Mouse (Mus musculus) CH12.LX (cell line): ENCODE measurements around the gene Vldlr. TPM values are rescaled to one million over a fixed set of nuclear protein-coding genes. Genes with fewer than 3 reads are reported as not detected.

Experiments used
- DNase-seq: peaks from one replicate; pipeline ENCODE4 v3.0.0-alpha.2; 2013; ENCODE audit errors: extremely low read depth
- H3K27ac ChIP-seq: 2 replicates; pipeline ENCODE4 v1.5.1; 2012; ENCODE audit warnings: low read depth, mild to moderate bottlenecking, control low read depth, moderate library complexity; ENCODE audit not compliant: insufficient read depth
- H3K27me3 ChIP-seq: replicated peaks from 2 replicates; pipeline ENCODE3; 2012; ENCODE audit warnings: inconsistent platforms
- H3K36me3 ChIP-seq, 2 experiments: replicated peaks in 1 of 2; 2 replicates each; pipeline versions ENCODE3 to v1.6.1; 2012; ENCODE audit warnings: inconsistent platforms in 1 of 2, low read length in 1 of 2, mild to moderate bottlenecking in 1 of 2, mixed read lengths in 1 of 2, moderate library complexity in 1 of 2; ENCODE audit not compliant: control insufficient read depth in 1 of 2, insufficient read depth in 1 of 2
- H3K4me1 ChIP-seq, 2 experiments: 2 replicates each; pipeline ENCODE4 v1.6.1; 2012; ENCODE audit warnings: inconsistent platforms in 1 of 2, moderate library complexity in 1 of 2; ENCODE audit not compliant: insufficient read depth in 2 of 2, control insufficient read depth in 1 of 2
- H3K4me2 ChIP-seq: 2 replicates; pipeline ENCODE4 v1.6.1; 2012; ENCODE audit warnings: low read depth, mild to moderate bottlenecking, control low read depth; ENCODE audit not compliant: poor library complexity, insufficient read depth, severe bottlenecking
- H3K4me3 ChIP-seq, 3 experiments: fragments of 150-350 bp in 1 of 3; sonication (generic) in 1 of 3; replicated peaks in 1 of 3; 2 replicates each; pipeline versions ENCODE3 to v1.5.1; 2011 to 2012; ENCODE audit warnings: low read depth in 2 of 3, low read length in 2 of 3, mild to moderate bottlenecking in 2 of 3, moderate library complexity in 2 of 3, control low read depth in 1 of 3, improper control_type of control experiment in 1 of 3, inconsistent platforms in 1 of 3, mixed read lengths in 1 of 3; ENCODE audit not compliant: poor library complexity in 1 of 3
- H3K79me2 ChIP-seq: replicated peaks from 2 replicates; pipeline ENCODE4 v1.6.1; 2012; ENCODE audit warnings: mild to moderate bottlenecking, moderate library complexity; ENCODE audit not compliant: control insufficient read depth, poor library complexity, insufficient read depth, severe bottlenecking; ENCODE audit errors: extremely low read depth
- H3K9ac ChIP-seq: 2 replicates; pipeline ENCODE4 v1.6.1; 2012; ENCODE audit warnings: low read depth, mild to moderate bottlenecking, control low read depth, moderate library complexity; ENCODE audit not compliant: insufficient read depth
- H3K9me3 ChIP-seq: replicated peaks from 2 replicates; pipeline ENCODE3; 2012; ENCODE audit warnings: low read length, inconsistent platforms, mixed read lengths
- BHLHE40 ChIP-seq: IDR thresholded peaks from 2 replicates; pipeline ENCODE4 v1.6.1; 2011; ENCODE audit warnings: mild to moderate bottlenecking, low read depth, low read length, improper control_type of control experiment
- CHD1 ChIP-seq: IDR thresholded peaks from 2 replicates; pipeline ENCODE4 v1.6.1; 2012; ENCODE audit warnings: low read depth, low read length, improper control_type of control experiment, inconsistent platforms
- CTCF ChIP-seq, 2 experiments: IDR thresholded peaks in 1 of 2; conservative IDR thresholded peaks in 1 of 2; 2 replicates each; pipeline ENCODE4 v1.5.1; 2011 to 2012; ENCODE audit warnings: low read depth in 2 of 2, low read length in 2 of 2, improper control_type of control experiment in 1 of 2, inconsistent platforms in 1 of 2, mild to moderate bottlenecking in 1 of 2, moderate library complexity in 1 of 2
- ELF1 ChIP-seq: IDR thresholded peaks from 2 replicates; pipeline ENCODE4 v1.6.1; 2014; ENCODE audit warnings: low read depth, mild to moderate bottlenecking, inconsistent platforms, low read length, improper control_type of control experiment
- EP300 ChIP-seq: IDR thresholded peaks from 2 replicates; pipeline ENCODE4 v1.6.1; 2011; ENCODE audit warnings: low read length, improper control_type of control experiment
- KAT2A ChIP-seq: IDR thresholded peaks from 2 replicates; pipeline ENCODE4 v1.6.1; 2012; ENCODE audit warnings: low read length, improper control_type of control experiment, inconsistent platforms; ENCODE audit not compliant: insufficient replicate concordance
- MAZ ChIP-seq: IDR thresholded peaks from 2 replicates; pipeline ENCODE4 v1.6.1; 2012; ENCODE audit warnings: low read depth, mild to moderate bottlenecking, inconsistent platforms, low read length, improper control_type of control experiment, moderate library complexity
- MEF2A ChIP-seq: IDR thresholded peaks from 2 replicates; pipeline ENCODE4 v1.6.1; 2014; ENCODE audit warnings: low read depth, mild to moderate bottlenecking, inconsistent platforms, low read length, improper control_type of control experiment, borderline replicate concordance
- MXI1 ChIP-seq: IDR thresholded peaks from 2 replicates; pipeline ENCODE4 v1.6.1; 2011; ENCODE audit warnings: mild to moderate bottlenecking, low read depth, low read length, improper control_type of control experiment
- MYC ChIP-seq: IDR thresholded peaks from 2 replicates; pipeline ENCODE4 v1.6.1; 2011; ENCODE audit warnings: low read depth, mild to moderate bottlenecking, improper control_type of control experiment, low read length
- NELFE ChIP-seq: IDR thresholded peaks from 2 replicates; pipeline ENCODE4 v1.6.1; 2011; ENCODE audit warnings: low read depth, low read length, improper control_type of control experiment
- NRF1 ChIP-seq: IDR thresholded peaks from 2 replicates; pipeline ENCODE4 v1.6.1; 2014; ENCODE audit warnings: low read depth, mild to moderate bottlenecking, inconsistent platforms, low read length, improper control_type of control experiment, moderate library complexity
- PAX5 ChIP-seq: IDR thresholded peaks from 2 replicates; pipeline ENCODE4 v1.6.1; 2012; ENCODE audit warnings: low read length, inconsistent platforms, mixed read lengths
- POLR2A ChIP-seq: IDR thresholded peaks from 2 replicates; pipeline ENCODE4 v1.6.1; 2011; ENCODE audit warnings: low read depth, mild to moderate bottlenecking, improper control_type of control experiment, low read length
- RCOR1 ChIP-seq: conservative IDR thresholded peaks from 2 replicates; pipeline ENCODE4 v1.6.1; 2012; ENCODE audit warnings: low read depth, mild to moderate bottlenecking, inconsistent platforms, low read length, improper control_type of control experiment
- TBP ChIP-seq: conservative IDR thresholded peaks from 2 replicates; pipeline ENCODE4 v1.6.1; 2011; ENCODE audit warnings: low read depth, low read length, improper control_type of control experiment
- USF2 ChIP-seq: conservative IDR thresholded peaks from 2 replicates; pipeline ENCODE4 v1.6.1; 2011; ENCODE audit warnings: low read depth, low read length, improper control_type of control experiment
- ZC3H11A ChIP-seq: IDR thresholded peaks from 2 replicates; pipeline ENCODE4 v1.6.1; 2012; ENCODE audit warnings: low read depth, mild to moderate bottlenecking, inconsistent platforms, low read length, improper control_type of control experiment
- ZMIZ1 ChIP-seq: IDR thresholded peaks from 2 replicates; pipeline ENCODE4 v1.6.1; 2012; ENCODE audit warnings: low read depth, mild to moderate bottlenecking, inconsistent platforms, low read length, improper control_type of control experiment
- ZNF384 ChIP-seq: IDR thresholded peaks from 2 replicates; pipeline ENCODE4 v1.6.1; 2012; ENCODE audit warnings: low read depth, low read length, improper control_type of control experiment, inconsistent platforms
- dilution Hi-C: fragments of 300-500 bp; cut with MboI; formaldehyde crosslinking; loops from 2 replicates; pipeline ENCODE4 v1.14.3; 2020; ENCODE audit warnings: low sequenced_read_pairs; ENCODE audit not compliant: extremely low pct_unique_long_range_greater_than_20kb, extremely low pct_ligation_motif_present
- in situ Hi-C: fragments of 300-500 bp; cut with MboI; formaldehyde crosslinking; loops from 3 replicates; pipeline ENCODE4 v1.14.3; 2019; ENCODE audit warnings: low sequenced_read_pairs, low pct_ligation_motif_present, low pct_unique_long_range_greater_than_20kb, mixed read lengths
- polyA plus RNA-seq: library from polyadenylated mRNA; unstranded; fragments of >175 nt; gene quantifications from 2 replicates; pipeline ENCODE4 v1.2.1, GENCODE M21; 2012; ENCODE audit warnings: low read depth; ENCODE audit not compliant: insufficient read length
- total RNA-seq, 2 experiments: library from RNA; depleted of rRNA; stranded (reverse); fragments of 300-350 nt in 1 of 2; fragments of >200 nt in 1 of 2; gene quantifications; 2 replicates each; pipeline ENCODE4 v1.2.3; 2012 to 2014

The Vldlr gene
- total and polyA plus RNA-seq, 3 experiments = not detected

- Histone ChIP-seq H3K4me2 (no peak overlapping the region), H3K27me3 (no peaks in the 10 kb centered on the region), H3K27ac (no peak overlapping the region), H3K4me1 (no peaks in the 10 kb centered on the region), H3K4me3 (no peak overlapping the region), H3K79me2 (no peaks in the 10 kb centered on the region), H3K9ac (no peak overlapping the region), H3K9me3 (peaks cover 14% of the 10 kb centered on the region), H3K36me3 (no peaks in the 10 kb centered on the region)
- TF ChIP-seq PAX5 = no peak
- no peak for TF ChIP-seq CHD1
- no peak for TF ChIP-seq ZMIZ1
- TF ChIP-seq MXI1 = no peak
- no peak for DNase-seq
- dilution Hi-C loops (no loop called here), in situ Hi-C loops (no loop called here)
Observed at GRCm38 (mm10) chr19:27217941-27218411, 1.7 kb downstream of the Vldlr start.

- Histone ChIP-seq H3K9me3 (peaks cover 14% of the 10 kb centered on the region), H3K27ac (no peak overlapping the region), H3K4me1 (no peaks in the 10 kb centered on the region), H3K79me2 (no peaks in the 10 kb centered on the region), H3K4me3 (no peak overlapping the region), H3K27me3 (no peaks in the 10 kb centered on the region), H3K9ac (no peak overlapping the region), H3K4me2 (no peak overlapping the region), H3K36me3 (no peaks in the 10 kb centered on the region)
- dilution Hi-C loops (no loop called here), in situ Hi-C loops (no loop called here)
- no peak for DNase-seq
- TF ChIP-seq MXI1 = no peak
- no peak for TF ChIP-seq ZMIZ1
- no peak for TF ChIP-seq MAZ
- no peak for TF ChIP-seq MEF2A
- no peak for TF ChIP-seq MYC
- TF ChIP-seq TBP = no peak
- no peak for TF ChIP-seq POLR2A
- no peak for TF ChIP-seq KAT2A
- TF ChIP-seq ELF1 = no peak
- no peak for TF ChIP-seq NRF1
- no peak for TF ChIP-seq ZNF384
- no peak for TF ChIP-seq BHLHE40
- TF ChIP-seq USF2 = no peak
- TF ChIP-seq EP300 = no peak
- no peak for TF ChIP-seq ZC3H11A
- TF ChIP-seq RCOR1 = no peak
- TF ChIP-seq PAX5 = no peak
- no peak for TF ChIP-seq NELFE
- TF ChIP-seq CTCF (conservative IDR thresholded peaks at IDR 0.05 in 1 of 2, IDR thresholded peaks at IDR 0.05 in 1 of 2; ENCODE audit: low read depth in 2 of 2, low read length in 2 of 2) = no peak
Observed at GRCm38 (mm10) chr19:27218561-27219262, 2.4 kb downstream of the Vldlr start.
